Mouse (Mus musculus) heart, adult 8-10 months (tissue): ENCODE measurements around the gene Sco1. TPM values are rescaled to one million over a fixed set of nuclear protein-coding genes. Genes with fewer than 3 reads are reported as not detected.

Experiments used
- DNase-seq: peaks from one replicate; pipeline ENCODE4 v3.0.0; 2022; ENCODE audit warnings: low spot score
- microRNA-seq: library from miRNA; unstranded; fragments of <30 nt; microRNA quantifications from one replicate; pipeline ENCODE4 v1.2.0, GENCODE M21; 2022
- total RNA-seq, 4 experiments: library from RNA; stranded (reverse); gene quantifications; 2 replicates each; pipeline ENCODE4 v1.2.4; 2022

Sco1 gene
- total RNA-seq, 4 experiments from 2014 or later, result 20.7 to 25.9 (median 23.3) TPM

DNA sequence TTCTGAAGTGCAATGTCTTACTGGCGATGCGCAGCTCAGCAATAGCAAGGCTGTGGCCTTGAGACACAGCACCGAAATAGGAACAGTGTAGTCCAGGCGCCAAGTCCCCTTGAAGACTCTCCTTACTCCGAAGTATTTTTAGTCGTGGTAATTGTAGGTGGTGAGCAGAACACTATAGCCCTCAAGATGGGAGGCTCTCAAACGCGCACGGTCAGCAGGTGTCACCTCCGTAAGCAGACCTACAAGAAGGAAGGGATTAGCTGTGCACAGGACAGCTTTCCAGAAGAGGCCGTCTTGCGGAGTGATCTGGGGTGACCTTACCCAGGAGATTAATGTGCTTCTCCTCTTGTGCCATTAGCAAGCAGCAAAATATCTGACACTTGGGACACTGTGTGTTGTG, 62.4 kb downstream of the Sco1 start:
- no peak for DNase-seq

Small RNAs within 50 kb of the gene (microRNA-seq; reads per million reads assigned to microRNA genes)
- gene Mir6923, result not detected

Other genes starting within 250 kb of the Sco1 start
- gene Pirt, start 140.7 kb upstream of the Sco1 start, total RNA-seq, result 1 to 10 TPM; 4.0 to 6.4 (median 6.1) TPM
- not detected for gene Tmem238l, start 96.0 kb upstream of the Sco1 start, total RNA-seq
- 1 to 10 TPM; 1.6 to 2.6 (median 2.0) TPM for gene Tmem220, start 27.5 kb upstream of the Sco1 start, total RNA-seq
- 10 to 100 TPM in 3 of 4 experiments, 1 to 10 TPM in 1; 9.8 to 13.1 (median 11.5) TPM for gene Adprm, start 76 bp upstream of the Sco1 start, total RNA-seq
- gene Myh3, start 25.6 kb downstream of the Sco1 start, total RNA-seq, result under 1 TPM in 2 of 4 experiments, not detected in 2; 0.03 TPM
- gene Myh2, start 118.4 kb downstream of the Sco1 start, total RNA-seq, result under 1 TPM; 0.29 to 0.47 (median 0.35) TPM
- gene Myh1, start 147.4 kb downstream of the Sco1 start, total RNA-seq, result 1 to 10 TPM in 1 of 4 experiments, under 1 TPM in 3; 0.29 to 1.2 (median 0.54) TPM
- 10 to 100 TPM in 1 of 4 experiments, 1 to 10 TPM in 3; 5.6 to 10.3 (median 7.0) TPM for gene Myh4, start 185.4 kb downstream of the Sco1 start, total RNA-seq
- gene Myh8, start 224.5 kb downstream of the Sco1 start, total RNA-seq, result under 1 TPM; 0.08 to 0.16 (median 0.09) TPM